Mouse (Mus musculus): ENCODE measurements around the gene Reps2. TPM values are rescaled to one million over a fixed set of nuclear protein-coding genes. Genes with fewer than 3 reads are reported as not detected.

Reps2 gene
- total and polyA plus RNA-seq, 2 experiments from 2014 or later, result 0.07 to 0.42 TPM

DNA sequence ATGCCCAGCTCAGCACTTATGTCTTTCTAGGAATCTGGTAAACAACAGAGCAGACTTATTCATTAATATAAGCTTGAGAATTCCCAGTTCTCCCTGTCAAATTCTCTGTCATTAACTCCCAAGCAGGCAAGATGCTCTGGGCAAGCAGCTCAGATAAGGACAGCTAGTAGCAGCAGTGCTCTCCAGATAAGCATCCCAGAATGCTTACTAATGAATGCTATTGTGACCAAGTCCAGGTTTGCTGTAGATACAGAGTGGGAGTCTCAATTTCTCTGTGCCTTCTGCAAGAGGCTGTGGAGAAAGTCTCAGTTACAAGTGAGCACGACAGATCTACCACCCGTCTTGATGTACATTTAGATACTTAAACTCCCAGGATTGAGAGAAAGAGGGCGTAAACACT, 173.2 kb downstream of the Reps2 start:
- TF ChIP-seq CTCF (IDR thresholded peaks at IDR 0.05; ENCODE audit: low read depth), result no peak
- no peak for TF ChIP-seq EP300 (IDR thresholded peaks at IDR 0.05; ENCODE audit: low read depth)
- Histone ChIP-seq H3K9me3 (replicated peaks; ENCODE audit: control insufficient read depth, low read length) (no peaks in the 10 kb centered on the region), H3K4me1 (ENCODE audit: control insufficient read depth, insufficient read depth) (no peaks in the 10 kb centered on the region), H3K36me3 (replicated peaks; ENCODE audit: control insufficient read depth, insufficient read depth, low read length) (no peaks in the 10 kb centered on the region), H3K27ac (ENCODE audit: low read depth) (no peak overlapping the region), H3K9ac (replicated peaks; ENCODE audit: low read depth, low read length) (no peak overlapping the region), H3K4me2 (ENCODE audit: low read depth, low read length) (no peak overlapping the region), H3K27me3 (ENCODE audit: control insufficient read depth, insufficient read depth, low read length) (no peaks in the 10 kb centered on the region), H3K4me3 (ENCODE audit: low read depth, low read length) (no peak overlapping the region)
- DNase-seq (ENCODE audit: low spot score), result no peak
- ATAC-seq (ENCODE audit: insufficient read depth, low read depth), result no peak
- WGBS, result 54% methylated on average over 3 of the region's 3 CpGs

DNA sequence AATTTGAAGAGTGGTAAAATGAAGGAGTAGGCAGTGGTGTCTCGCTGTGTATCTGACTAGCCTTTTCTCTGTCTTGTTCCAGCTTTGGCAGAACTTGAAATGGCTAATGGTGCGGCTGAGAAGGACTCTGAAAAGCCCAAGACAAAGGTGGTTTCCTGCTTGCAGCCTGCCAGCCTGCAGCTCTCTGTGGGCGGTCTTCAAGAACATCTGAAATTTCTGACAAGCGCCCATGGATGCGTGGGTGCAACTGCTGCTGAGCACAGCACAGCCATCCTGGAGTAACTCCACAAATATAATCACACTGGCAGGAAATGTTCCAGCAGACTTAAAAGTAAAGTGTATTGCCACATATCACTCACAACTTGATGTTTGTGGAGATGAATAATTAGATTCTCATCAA, 181.3 kb downstream of the Reps2 start:
- 65% methylated on average over 5 of the region's 5 CpGs for WGBS
- Histone ChIP-seq H3K9ac (replicated peaks; ENCODE audit: low read depth, low read length) (no peak overlapping the region), H3K4me1 (ENCODE audit: control insufficient read depth, insufficient read depth) (no peaks in the 10 kb centered on the region), H3K36me3 (replicated peaks; ENCODE audit: control insufficient read depth, insufficient read depth, low read length) (no peaks in the 10 kb centered on the region), H3K9me3 (replicated peaks; ENCODE audit: control insufficient read depth, low read length) (no peaks in the 10 kb centered on the region; the same call in 1 of the 2 replicates), H3K4me3 (ENCODE audit: low read depth, low read length) (no peak overlapping the region), H3K27ac (ENCODE audit: low read depth) (no peak overlapping the region), H3K4me2 (ENCODE audit: low read depth, low read length) (no peak overlapping the region), H3K27me3 (ENCODE audit: control insufficient read depth, insufficient read depth, low read length) (no peaks in the 10 kb centered on the region)
- TF ChIP-seq CTCF (IDR thresholded peaks at IDR 0.05; ENCODE audit: low read depth), result no peak
- no peak for TF ChIP-seq EP300 (IDR thresholded peaks at IDR 0.05; ENCODE audit: low read depth)
- ATAC-seq (ENCODE audit: insufficient read depth, low read depth) (no peak), DNase-seq (ENCODE audit: low spot score) (no peak)

DNA sequence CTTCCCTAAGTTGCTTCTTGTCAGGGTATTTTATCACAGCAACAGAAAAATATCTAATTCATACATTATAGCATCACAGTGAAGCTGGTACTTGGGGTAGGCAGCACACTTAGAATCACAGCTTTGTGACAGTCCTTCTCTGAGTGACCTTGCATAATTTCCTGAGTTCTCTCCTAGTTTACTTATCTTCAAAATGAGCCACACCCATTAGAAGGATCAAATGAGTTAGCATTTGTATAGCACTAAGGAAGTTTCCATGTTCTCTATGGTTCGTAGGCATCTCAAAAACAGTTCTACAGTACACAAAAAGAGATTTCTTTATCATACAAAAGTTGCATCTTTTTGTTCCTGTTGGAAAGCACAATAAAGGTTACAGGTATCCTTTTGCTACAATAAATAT, 187.0 kb downstream of the Reps2 start:
- DNase-seq (ENCODE audit: low spot score) (no peak), ATAC-seq (ENCODE audit: insufficient read depth, low read depth) (no peak)
- WGBS, result 65% methylated on average over 1 of the region's 1 CpGs
- H3K9me3 ChIP-seq (replicated peaks; ENCODE audit: control insufficient read depth, low read length), result no peaks in the 10 kb centered on the region; the same call in 1 of the 2 replicates
- H3K4me1 ChIP-seq (ENCODE audit: control insufficient read depth, insufficient read depth), result no peaks in the 10 kb centered on the region
- H3K4me3 ChIP-seq (ENCODE audit: low read depth, low read length), result no peak overlapping the region
- no peaks in the 10 kb centered on the region for H3K27me3 ChIP-seq (ENCODE audit: control insufficient read depth, insufficient read depth, low read length)
- no peak overlapping the region for H3K9ac ChIP-seq (replicated peaks; ENCODE audit: low read depth, low read length)
- H3K4me2 ChIP-seq (ENCODE audit: low read depth, low read length), result no peak overlapping the region
- H3K36me3 ChIP-seq (replicated peaks; ENCODE audit: control insufficient read depth, insufficient read depth, low read length), result no peaks in the 10 kb centered on the region
- no peak overlapping the region for H3K27ac ChIP-seq (ENCODE audit: low read depth)
- TF ChIP-seq CTCF (IDR thresholded peaks at IDR 0.05; ENCODE audit: low read depth) (no peak), EP300 (IDR thresholded peaks at IDR 0.05; ENCODE audit: low read depth) (no peak)

DNA sequence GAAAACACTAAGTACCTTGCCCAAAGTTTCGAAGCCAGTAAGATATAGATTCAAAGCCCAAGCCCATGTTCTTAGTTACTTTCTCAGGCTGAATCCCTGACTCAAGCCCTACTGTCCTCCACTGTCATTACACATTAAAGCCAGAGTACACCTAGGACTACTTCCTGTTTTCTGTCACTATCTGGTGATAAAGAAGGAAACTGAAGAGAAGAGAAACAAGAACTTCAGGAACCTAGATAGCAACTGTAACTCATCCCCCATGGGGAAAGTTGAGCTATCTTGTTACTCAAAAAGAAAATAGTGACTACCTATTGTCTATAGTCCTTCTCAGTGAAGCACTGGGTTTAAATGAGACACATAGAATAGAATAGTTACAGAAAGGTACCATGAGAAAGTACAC, 188.1 kb downstream of the Reps2 start:
- TF ChIP-seq CTCF (IDR thresholded peaks at IDR 0.05; ENCODE audit: low read depth), result no peak
- no peak for TF ChIP-seq EP300 (IDR thresholded peaks at IDR 0.05; ENCODE audit: low read depth)
- ATAC-seq (ENCODE audit: insufficient read depth, low read depth), result no peak
- WGBS, result 61% methylated on average over 1 of the region's 1 CpGs

DNA sequence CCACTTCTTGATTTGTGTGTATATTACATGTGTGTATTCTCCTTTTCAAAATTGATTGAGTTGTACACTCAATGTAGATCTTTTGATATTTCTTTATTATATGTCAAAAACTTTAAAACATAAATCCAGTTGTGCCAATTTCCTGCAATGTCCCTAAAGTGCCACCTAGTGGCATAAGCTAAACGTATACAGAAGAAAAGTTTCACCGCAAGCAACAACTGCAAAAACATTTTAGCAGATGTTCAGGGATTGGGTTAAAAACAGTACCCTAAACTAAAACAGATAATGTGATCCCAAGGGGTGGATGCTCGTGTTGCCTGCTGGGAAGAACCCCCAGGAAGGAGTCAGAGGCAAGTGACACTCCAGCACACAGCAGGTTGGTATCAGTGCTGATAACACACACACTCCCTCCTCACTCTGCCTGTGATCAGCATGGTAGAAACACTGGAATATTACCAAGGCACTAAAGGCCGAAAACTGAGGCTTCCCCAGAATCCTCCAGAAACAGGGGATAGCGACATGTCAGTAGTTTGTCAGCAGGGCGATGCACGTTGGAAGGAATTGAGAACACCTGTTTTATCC, 189.5 kb downstream of the Reps2 start:
- WGBS, result 45% methylated on average over 7 of the region's 7 CpGs
- H3K4me1 ChIP-seq (ENCODE audit: control insufficient read depth, insufficient read depth), result no peaks in the 10 kb centered on the region

More for the DNA sequence above, 188.1 kb downstream of the Reps2 start:
- H3K27me3 ChIP-seq (ENCODE audit: control insufficient read depth, insufficient read depth, low read length), result no peaks in the 10 kb centered on the region
- H3K9me3 ChIP-seq (replicated peaks; ENCODE audit: control insufficient read depth, low read length), result no peaks in the 10 kb centered on the region; the same call in 1 of the 2 replicates
- no peaks in the 10 kb centered on the region for H3K36me3 ChIP-seq (replicated peaks; ENCODE audit: control insufficient read depth, insufficient read depth, low read length)
- H3K4me3 ChIP-seq (ENCODE audit: low read depth, low read length), result no peak overlapping the region
- no peak overlapping the region for H3K27ac ChIP-seq (ENCODE audit: low read depth)
- no peak overlapping the region for H3K4me2 ChIP-seq (ENCODE audit: low read depth, low read length)
- DNase-seq (ENCODE audit: low spot score), result no peak
- H3K4me1 ChIP-seq (ENCODE audit: control insufficient read depth, insufficient read depth), result no peaks in the 10 kb centered on the region
- H3K9ac ChIP-seq (replicated peaks; ENCODE audit: low read depth, low read length), result no peak overlapping the region

DNA sequence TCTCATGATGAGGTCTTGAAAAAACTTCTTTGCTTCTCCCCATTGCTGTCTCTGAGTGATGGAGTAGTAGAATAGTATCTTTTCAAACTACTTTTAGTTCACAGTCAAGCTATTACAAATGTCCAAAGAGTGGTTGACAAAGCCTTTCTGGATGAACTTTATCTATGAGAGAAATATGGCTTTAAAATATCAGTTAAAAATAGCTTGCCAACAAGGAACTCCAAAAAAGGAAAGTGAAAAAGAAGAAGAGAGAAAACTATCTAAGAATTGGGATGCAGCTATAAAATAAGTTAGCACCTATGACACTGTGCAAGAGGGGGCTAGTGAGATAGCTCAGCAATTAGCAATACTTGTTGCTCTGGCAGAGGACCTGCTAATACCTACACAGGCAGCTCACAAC, 190.8 kb downstream of the Reps2 start:
- Histone ChIP-seq H3K36me3 (replicated peaks; ENCODE audit: control insufficient read depth, insufficient read depth, low read length) (no peaks in the 10 kb centered on the region), H3K4me2 (ENCODE audit: low read depth, low read length) (no peak overlapping the region), H3K4me3 (ENCODE audit: low read depth, low read length) (no peak overlapping the region), H3K4me1 (ENCODE audit: control insufficient read depth, insufficient read depth) (no peaks in the 10 kb centered on the region), H3K27me3 (ENCODE audit: control insufficient read depth, insufficient read depth, low read length) (no peaks in the 10 kb centered on the region), H3K9ac (replicated peaks; ENCODE audit: low read depth, low read length) (no peak overlapping the region), H3K27ac (ENCODE audit: low read depth) (no peak overlapping the region), H3K9me3 (replicated peaks; ENCODE audit: control insufficient read depth, low read length) (no peaks in the 10 kb centered on the region)
- TF ChIP-seq CTCF (IDR thresholded peaks at IDR 0.05; ENCODE audit: low read depth), result no peak
- no peak for TF ChIP-seq EP300 (IDR thresholded peaks at IDR 0.05; ENCODE audit: low read depth)
- ATAC-seq (ENCODE audit: insufficient read depth, low read depth) (no peak), DNase-seq (ENCODE audit: low spot score) (no peak)

More for the DNA sequence above, 189.5 kb downstream of the Reps2 start:
- Histone ChIP-seq H3K36me3 (replicated peaks; ENCODE audit: control insufficient read depth, insufficient read depth, low read length) (no peaks in the 10 kb centered on the region), H3K9ac (replicated peaks; ENCODE audit: low read depth, low read length) (no peak overlapping the region), H3K27me3 (ENCODE audit: control insufficient read depth, insufficient read depth, low read length) (no peaks in the 10 kb centered on the region), H3K27ac (ENCODE audit: low read depth) (no peak overlapping the region), H3K4me2 (ENCODE audit: low read depth, low read length) (no peak overlapping the region), H3K9me3 (replicated peaks; ENCODE audit: control insufficient read depth, low read length) (no peaks in the 10 kb centered on the region; the same call in 1 of the 2 replicates), H3K4me3 (ENCODE audit: low read depth, low read length) (no peak overlapping the region)
- TF ChIP-seq CTCF (IDR thresholded peaks at IDR 0.05; ENCODE audit: low read depth) (peak; percentile 57), EP300 (IDR thresholded peaks at IDR 0.05; ENCODE audit: low read depth) (no peak)
- ATAC-seq (ENCODE audit: insufficient read depth, low read depth) (no peak), DNase-seq (ENCODE audit: low spot score) (no peak)

Measured in heart, postnatal 0 days (tissue).